Mouse (Mus musculus): ENCODE measurements around the gene Pi4ka. TPM values are rescaled to one million over a fixed set of nuclear protein-coding genes. Genes with fewer than 3 reads are reported as not detected.
A peak's percentile ranks its signal among the peaks of the same experiment; 100 is the strongest.

Gene Pi4ka
- polyA plus RNA-seq, 1 experiment from 2014 or later: 12.9 TPM

DNA sequence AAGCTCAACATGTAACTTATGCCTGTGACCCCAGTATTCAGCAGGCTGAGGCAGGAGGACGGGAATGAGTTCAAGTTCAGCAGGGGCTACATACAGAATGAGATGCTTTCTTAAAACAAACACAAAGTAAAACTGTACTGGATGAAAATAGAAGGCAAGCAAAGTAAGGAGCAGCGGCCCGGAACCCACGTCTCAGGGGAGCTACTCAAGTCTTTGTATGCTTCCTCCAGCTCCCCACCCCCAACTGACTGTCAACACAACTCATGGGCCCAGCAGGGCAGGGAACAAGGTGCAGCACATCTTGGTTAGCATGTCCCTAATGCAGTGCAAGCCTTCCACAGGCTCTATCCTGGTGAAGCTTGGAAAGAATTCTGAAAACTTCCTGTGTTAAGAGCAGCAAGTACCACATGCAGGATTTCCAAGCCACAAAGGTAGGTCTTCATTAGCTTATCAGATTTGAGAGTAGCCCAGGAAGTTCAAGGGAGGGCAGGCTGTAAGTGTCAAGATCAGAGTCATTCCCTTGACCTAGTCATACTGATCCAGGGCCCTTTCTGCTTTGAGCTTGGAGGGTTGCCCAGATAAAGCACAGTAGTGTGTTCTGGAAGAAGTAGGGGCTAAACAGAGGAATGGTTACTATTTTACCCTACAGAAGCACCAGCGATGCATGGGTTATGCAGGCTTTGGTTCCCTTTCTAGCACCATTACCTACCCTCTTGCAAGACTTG lies 102.4 kb downstream of the Pi4ka start:
- no peaks in the 10 kb centered on the region for H3K4me1 ChIP-seq (replicated peaks)
- no peak overlapping the region for H3K27ac ChIP-seq
- no peak for DNase-seq
- peaks cover 43% of the 10 kb centered on the region for H3K36me3 ChIP-seq
- WGBS (ENCODE audit: insufficient replicate concordance): 78% methylated on average over 5 of the region's 5 CpGs
- no peak for ATAC-seq (ENCODE audit: low read depth)
- H3K9me3 ChIP-seq (replicated peaks): no peaks in the 10 kb centered on the region
- no peaks in the 10 kb centered on the region for H3K27me3 ChIP-seq
- no peak overlapping the region for H3K4me2 ChIP-seq
- H3K9ac ChIP-seq: no peak overlapping the region
- no peak overlapping the region for H3K4me3 ChIP-seq (replicated peaks)

DNA sequence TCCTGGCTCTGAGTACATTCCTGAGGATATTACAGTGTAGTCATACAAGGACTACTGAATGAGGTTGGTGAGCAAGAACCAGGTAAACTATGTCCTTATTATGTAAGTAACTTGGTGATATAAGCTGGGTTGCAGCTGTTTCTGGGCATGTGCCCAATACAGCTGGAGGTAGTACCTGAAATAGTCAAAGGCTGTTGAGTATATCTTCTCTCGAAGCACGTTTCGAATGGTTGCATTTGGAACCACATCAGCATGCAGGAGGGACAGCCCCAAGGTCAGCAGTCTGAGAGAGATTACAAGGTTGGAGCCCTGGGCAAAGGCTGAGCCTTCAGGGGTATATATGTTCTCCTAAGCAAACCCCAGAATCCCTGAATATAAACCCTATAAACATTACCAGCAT lies 105.3 kb downstream of the Pi4ka start:
- H3K36me3 ChIP-seq: peaks cover 38% of the 10 kb centered on the region
- 0 out of 2 replicates have a peak, but pooled peaks cover 2% of the 10 kb centered on the region for H3K4me1 ChIP-seq (replicated peaks)
- H3K27me3 ChIP-seq: no peaks in the 10 kb centered on the region
- no peak overlapping the region for H3K9ac ChIP-seq
- WGBS (ENCODE audit: insufficient replicate concordance): 83% methylated on average over 3 of the region's 3 CpGs
- H3K4me2 ChIP-seq: no peak overlapping the region
- no peak for DNase-seq
- H3K9me3 ChIP-seq (replicated peaks): no peaks in the 10 kb centered on the region
- H3K27ac ChIP-seq: no peak overlapping the region
- H3K4me3 ChIP-seq (replicated peaks): no peak overlapping the region
- ATAC-seq (ENCODE audit: low read depth): no peak

DNA sequence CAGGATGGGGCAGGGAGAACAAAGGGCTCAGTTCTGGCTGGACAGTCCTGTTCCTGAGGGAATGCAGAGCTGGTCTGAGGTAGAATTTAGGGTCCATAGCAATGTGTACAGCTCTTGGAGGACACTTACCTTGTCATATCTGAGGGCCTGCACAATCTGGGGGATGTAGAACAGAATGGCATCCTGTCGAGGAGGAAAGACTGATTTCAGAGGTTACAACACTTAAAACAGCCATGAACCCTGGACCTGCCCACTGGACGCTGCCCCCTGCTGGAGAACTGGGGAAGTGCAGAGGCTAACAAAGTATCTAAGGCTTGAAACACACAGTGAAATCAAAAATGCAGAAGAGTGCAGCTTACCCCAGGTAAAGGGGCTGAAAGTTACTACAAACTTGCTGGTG lies 113.4 kb downstream of the Pi4ka start:
- DNase-seq: peak; percentile 58
- Histone ChIP-seq H3K36me3 (peaks cover 42% of the 10 kb centered on the region), H3K4me2 (no peak overlapping the region), H3K4me1 (replicated peaks) (no peaks in the 10 kb centered on the region), H3K27me3 (no peaks in the 10 kb centered on the region), H3K9ac (no peak overlapping the region), H3K27ac (no peak overlapping the region), H3K9me3 (replicated peaks) (no peaks in the 10 kb centered on the region), H3K4me3 (replicated peaks) (no peak overlapping the region)
- no peak for ATAC-seq (ENCODE audit: low read depth)
- 3% methylated on average over 2 of the region's 2 CpGs for WGBS (ENCODE audit: insufficient replicate concordance)

DNA sequence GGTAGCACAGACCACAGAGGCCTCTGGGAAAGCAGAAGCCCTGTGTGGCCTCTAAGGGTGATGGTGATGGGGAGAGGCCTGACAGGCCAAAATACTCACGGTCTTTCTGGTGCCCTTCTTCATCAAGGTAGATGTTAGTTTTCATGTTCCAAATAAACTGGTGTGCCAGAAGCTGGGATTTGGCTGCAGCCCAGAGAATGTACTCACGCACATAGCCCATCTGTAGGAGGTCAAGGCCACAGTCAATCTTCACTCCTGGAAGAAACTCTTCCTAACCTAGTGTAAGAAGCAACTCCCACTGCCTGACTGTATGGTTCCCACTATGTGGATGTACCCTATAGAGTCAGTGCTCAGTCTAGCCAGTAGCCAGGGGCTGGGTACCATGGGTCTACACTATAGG lies 115.1 kb downstream of the Pi4ka start:
- ATAC-seq (ENCODE audit: low read depth): no peak
- H3K9me3 ChIP-seq (replicated peaks): no peaks in the 10 kb centered on the region
- no peak overlapping the region for H3K4me2 ChIP-seq
- peaks cover 37% of the 10 kb centered on the region for H3K36me3 ChIP-seq
- DNase-seq: no peak
- H3K27ac ChIP-seq: no peak overlapping the region
- no peaks in the 10 kb centered on the region for H3K4me1 ChIP-seq (replicated peaks)
- H3K9ac ChIP-seq: no peak overlapping the region
- no peak overlapping the region for H3K4me3 ChIP-seq (replicated peaks)
- no peaks in the 10 kb centered on the region for H3K27me3 ChIP-seq
- WGBS (ENCODE audit: insufficient replicate concordance): 81% methylated on average over 2 of the region's 2 CpGs

DNA sequence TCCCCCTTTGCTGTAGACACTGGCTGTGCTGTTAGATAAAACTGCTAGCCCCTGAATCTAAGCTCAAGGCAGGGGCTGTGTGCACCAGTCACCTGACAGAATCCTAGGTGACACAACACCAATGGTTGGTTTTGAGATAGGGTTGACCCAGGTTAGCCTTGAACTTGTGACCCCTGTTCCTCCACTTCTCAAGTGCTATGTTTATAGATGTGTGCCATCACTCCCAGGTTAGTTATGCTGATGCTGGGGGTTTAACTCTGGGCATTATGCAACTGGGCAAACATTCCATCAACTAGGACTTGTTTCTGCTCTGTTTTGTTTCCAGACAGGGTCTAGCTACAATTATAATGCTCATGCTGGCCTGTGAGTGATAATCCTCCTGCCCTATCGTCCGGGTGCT lies 119.0 kb downstream of the Pi4ka start:
- Histone ChIP-seq H3K27ac (no peak overlapping the region), H3K4me2 (no peak overlapping the region), H3K4me1 (replicated peaks) (no peaks in the 10 kb centered on the region), H3K36me3 (peaks cover 43% of the 10 kb centered on the region), H3K4me3 (replicated peaks) (no peak overlapping the region), H3K9me3 (replicated peaks) (no peaks in the 10 kb centered on the region), H3K27me3 (no peaks in the 10 kb centered on the region), H3K9ac (no peak overlapping the region)
- 66% methylated on average over 2 of the region's 2 CpGs for whole genome bisulfite sequencing (ENCODE audit: insufficient replicate concordance)
- peak; percentile 54 for ATAC-seq (ENCODE audit: low read depth)
- DNase-seq: no peak

DNA sequence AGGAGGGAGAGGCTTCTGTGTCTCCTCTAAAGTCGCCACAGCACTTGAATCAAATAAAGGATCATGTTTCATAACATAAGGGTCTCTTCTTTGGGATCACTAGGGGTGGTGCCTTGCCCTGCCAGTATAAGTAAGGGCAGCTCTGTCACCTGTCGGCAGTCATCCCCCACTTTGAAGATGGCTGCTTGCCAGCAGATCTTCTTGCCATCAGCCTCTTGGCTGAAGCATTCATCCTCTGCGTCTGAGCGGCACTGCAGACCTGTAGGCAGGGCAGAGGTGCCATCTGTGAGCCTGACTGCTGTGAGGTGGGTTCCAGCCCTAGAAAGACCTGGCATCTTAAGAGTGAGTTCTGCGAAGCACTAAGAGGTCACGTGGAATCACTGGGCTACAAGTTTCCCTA lies 123.0 kb downstream of the Pi4ka start:
- H3K4me3 ChIP-seq (replicated peaks): no peak overlapping the region
- H3K4me2 ChIP-seq: no peak overlapping the region
- H3K9ac ChIP-seq: no peak overlapping the region
- no peak for ATAC-seq (ENCODE audit: low read depth)
- WGBS (ENCODE audit: insufficient replicate concordance): 81% methylated on average over 6 of the region's 6 CpGs
- peaks cover 11% of the 10 kb centered on the region for H3K27me3 ChIP-seq
- H3K4me1 ChIP-seq (replicated peaks): peaks cover 3% of the 10 kb centered on the region
- no peak overlapping the region for H3K27ac ChIP-seq
- H3K9me3 ChIP-seq (replicated peaks): no peaks in the 10 kb centered on the region
- no peak for DNase-seq
- H3K36me3 ChIP-seq: peaks cover 49% of the 10 kb centered on the region

DNA sequence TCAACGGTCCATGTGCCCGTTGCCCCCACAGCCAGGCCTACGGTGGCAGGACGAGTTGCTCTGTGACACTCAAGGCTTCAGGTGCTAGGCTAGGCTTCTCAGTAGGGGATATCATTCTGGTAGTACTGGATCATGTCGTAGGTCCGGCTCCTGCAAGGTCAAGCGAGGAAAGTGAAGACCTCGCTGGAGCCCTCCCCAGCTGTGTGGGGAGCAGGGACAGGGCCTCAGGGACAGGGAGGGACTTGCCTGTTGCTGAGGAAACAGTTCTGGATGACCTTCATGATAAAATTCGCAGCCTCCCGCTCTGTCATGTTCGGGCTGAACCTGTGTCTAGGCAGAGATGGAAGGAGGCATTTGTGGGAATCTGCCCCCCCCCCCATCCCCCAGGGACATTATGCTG lies 125.6 kb downstream of the Pi4ka start:
- Histone ChIP-seq H3K36me3 (peaks cover 40% of the 10 kb centered on the region), H3K4me1 (replicated peaks) (peaks cover 24% of the 10 kb centered on the region), H3K27ac (no peak overlapping the region), H3K9ac (no peak overlapping the region), H3K9me3 (replicated peaks) (no peaks in the 10 kb centered on the region), H3K4me3 (replicated peaks) (no peak overlapping the region), H3K4me2 (no peak overlapping the region), H3K27me3 (peaks cover 29% of the 10 kb centered on the region)
- ATAC-seq (ENCODE audit: low read depth): no peak
- no peak for DNase-seq
- 84% methylated on average over 11 of the region's 11 CpGs for WGBS (ENCODE audit: insufficient replicate concordance)

DNA sequence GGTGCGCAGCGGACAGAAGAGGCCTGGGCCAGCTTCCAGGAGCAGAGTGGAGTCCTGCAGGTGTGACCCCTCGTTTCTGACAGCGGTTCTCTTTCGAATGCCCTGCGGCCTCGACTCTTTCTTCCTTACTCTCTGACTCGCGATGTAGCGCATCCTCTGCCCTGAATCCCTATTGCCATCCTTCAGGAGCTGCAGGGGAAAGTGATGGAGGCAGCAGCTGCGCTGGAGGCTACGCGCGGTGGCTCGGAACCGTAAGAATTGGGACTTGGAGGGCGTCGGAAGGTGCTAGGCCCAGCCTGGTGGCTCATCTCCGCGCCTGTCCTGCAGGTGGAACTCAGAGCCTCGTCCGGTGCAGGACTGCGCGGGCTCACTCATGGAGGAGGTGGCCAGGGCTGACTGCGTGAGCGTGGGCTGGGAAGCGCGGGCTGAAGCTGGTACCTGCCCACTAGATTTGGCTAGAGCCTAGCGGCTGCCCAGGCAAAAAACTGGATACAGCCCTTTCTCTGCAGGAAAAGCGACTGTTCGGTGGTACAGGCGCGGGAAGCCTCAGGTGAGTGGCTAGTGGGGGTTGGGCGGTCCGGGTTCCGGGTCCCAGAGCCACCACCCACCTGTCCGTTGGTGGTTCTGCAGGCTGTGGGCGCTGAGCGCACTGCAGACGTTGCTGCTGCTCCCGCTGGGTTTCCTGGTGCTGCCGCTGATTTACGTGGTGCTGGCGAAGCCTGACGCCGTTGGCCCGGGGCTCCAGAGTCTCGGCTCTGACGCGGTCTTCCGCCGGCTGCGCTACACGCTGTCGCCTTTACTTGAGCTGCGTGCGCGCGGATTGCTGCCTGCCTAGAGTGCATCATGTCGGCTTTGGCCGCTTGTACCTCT lies 128.5 kb downstream of the Pi4ka start:
- peaks cover 24% of the 10 kb centered on the region for H3K36me3 ChIP-seq
- ATAC-seq (ENCODE audit: low read depth): no peak
- peak overlapping the region; percentile 68 for H3K4me3 ChIP-seq (replicated peaks)
- no peak overlapping the region for H3K27ac ChIP-seq
- H3K4me1 ChIP-seq (replicated peaks): peaks cover 24% of the 10 kb centered on the region
- H3K4me2 ChIP-seq: peak overlapping the region; percentile 95
- H3K27me3 ChIP-seq: peaks cover 29% of the 10 kb centered on the region
- no peaks in the 10 kb centered on the region for H3K9me3 ChIP-seq (replicated peaks)
- WGBS (ENCODE audit: insufficient replicate concordance): 8% methylated on average over 61 of the region's 61 CpGs
- DNase-seq: no peak
- peak overlapping the region; percentile 7; the same call in 1 of the 2 replicates for H3K9ac ChIP-seq

DNA sequence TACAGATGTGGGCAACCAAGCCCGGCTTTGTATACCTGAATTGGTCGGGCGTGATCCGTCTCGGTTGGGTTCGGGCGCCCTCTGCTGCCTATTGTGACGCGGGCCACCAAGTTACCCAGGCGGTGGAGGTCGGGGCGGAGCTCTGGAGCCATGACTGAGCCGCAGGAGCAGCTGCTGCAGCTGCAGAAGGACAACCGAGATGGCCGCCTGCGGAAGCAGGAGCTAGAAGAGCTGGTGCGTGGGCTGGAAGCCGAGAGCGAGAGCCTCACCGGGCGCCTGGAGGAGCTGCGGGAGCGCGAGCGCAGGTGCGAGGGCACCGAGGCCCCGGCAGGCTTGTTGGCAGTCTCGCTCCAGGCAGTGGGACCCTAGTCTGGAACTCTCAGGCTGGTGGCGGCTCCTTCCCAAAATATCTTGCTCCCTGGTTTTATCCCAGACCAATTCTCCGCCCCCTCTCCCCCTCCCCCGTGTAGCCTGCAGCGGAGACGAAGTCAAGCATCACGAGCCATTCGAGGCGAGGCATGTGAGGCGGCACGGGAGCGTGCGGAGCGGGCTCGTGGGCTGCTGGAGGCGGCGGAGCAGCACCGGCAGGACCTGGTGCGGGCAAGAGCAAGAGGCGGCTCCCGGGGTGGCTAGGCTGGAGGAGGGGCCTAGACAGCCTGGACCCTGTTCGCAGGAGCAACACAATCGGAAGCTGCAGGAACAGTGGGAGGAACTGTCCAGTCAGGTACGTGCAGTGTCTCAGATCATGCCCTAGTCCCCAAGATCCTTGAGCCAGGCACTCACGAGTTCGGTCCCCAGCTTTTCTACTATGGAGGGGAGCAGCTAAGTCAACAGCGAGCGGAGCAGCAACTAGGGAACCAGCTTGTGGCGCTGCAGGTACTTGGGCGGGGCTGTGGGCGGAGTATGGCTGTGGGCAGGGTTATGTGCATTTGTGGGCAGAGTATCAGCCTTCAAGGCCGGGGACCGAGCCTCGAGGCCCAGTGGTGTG lies 129.7 kb downstream of the Pi4ka start:
- WGBS (ENCODE audit: insufficient replicate concordance): under 1% methylated on average over 61 of the region's 62 CpGs
- peak overlapping the region; percentile 74 for H3K9ac ChIP-seq
- peak overlapping the region; percentile 95 for H3K4me2 ChIP-seq
- H3K9me3 ChIP-seq (replicated peaks): no peaks in the 10 kb centered on the region
- ATAC-seq (ENCODE audit: low read depth) (peak; percentile 79), DNase-seq (peak; percentile 88)
- peaks cover 13% of the 10 kb centered on the region for H3K36me3 ChIP-seq
- H3K4me1 ChIP-seq (replicated peaks): peaks cover 24% of the 10 kb centered on the region
- H3K27ac ChIP-seq: peak overlapping the region; percentile 6; the same call in 1 of the 2 replicates
- H3K27me3 ChIP-seq: peaks cover 29% of the 10 kb centered on the region
- H3K4me3 ChIP-seq (replicated peaks): peak overlapping the region; percentile 68

DNA sequence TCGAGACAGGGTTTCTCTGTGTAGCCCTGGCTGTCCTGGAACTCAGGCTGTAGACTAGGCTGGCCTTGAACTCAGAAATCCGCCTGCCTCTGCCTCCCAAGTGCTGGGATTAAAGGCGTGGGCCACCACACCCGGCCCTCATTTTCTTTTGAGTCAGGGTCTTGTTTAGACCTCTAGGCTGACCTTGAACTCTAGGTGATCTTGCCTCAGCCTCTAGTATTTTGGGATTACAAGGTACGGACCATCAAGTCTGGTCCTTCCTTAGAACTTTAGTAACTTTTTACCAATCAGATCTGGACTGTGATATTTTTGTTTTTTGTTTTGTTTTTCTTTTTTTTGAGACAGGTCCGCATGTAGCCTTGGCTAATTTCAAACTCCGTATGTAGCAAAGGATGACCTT lies 130.4 kb downstream of the Pi4ka start, which contains the start of gene Tmem191c:
Gene Tmem191c (plus strand): TSS at position 357 of the 400 bp plus-strand sequence.
- Histone ChIP-seq H3K27ac (peak within 1 kb of the TSS; percentile 6; the same call in 1 of the 2 replicates), H3K9ac (peak within 1 kb of the TSS; percentile 74), H3K4me3 (replicated peaks) (peak within 1 kb of the TSS; percentile 68), H3K4me2 (peak within 1 kb of the TSS; percentile 95), H3K27me3 (peaks cover 29% of the 10 kb centered on the region), H3K9me3 (replicated peaks) (0 out of 2 replicates have a peak, but pooled peaks cover 4% of the 10 kb centered on the region), H3K36me3 (peaks cover 9% of the 10 kb centered on the region), H3K4me1 (replicated peaks) (peaks cover 24% of the 10 kb centered on the region)
- DNase-seq (no peak), ATAC-seq (ENCODE audit: low read depth) (no peak)
- WGBS (ENCODE audit: insufficient replicate concordance): 47% methylated on average over 7 of the region's 7 CpGs
